Mouse (Mus musculus) bone marrow, adult 2 months (tissue): ENCODE measurements around the gene Bcdin3d.

Experiments used
- CTCF ChIP-seq: fragments of 200-500 bp; IDR thresholded peaks from 2 replicates; pipeline ENCODE4 v1.5.1; 2011; ENCODE audit warnings: low read length, control low read depth; ENCODE audit not compliant: control insufficient read depth, insufficient read depth
- POLR2A ChIP-seq: fragments of 200-500 bp; IDR thresholded peaks from 2 replicates; pipeline ENCODE4 v1.6.1; 2011; ENCODE audit warnings: low read depth, mild to moderate bottlenecking, control low read depth, low read length, borderline replicate concordance; ENCODE audit not compliant: control insufficient read depth

- TF ChIP-seq POLR2A (no peak), CTCF (no peak)
Observed at GRCm38 (mm10) chr15:99422551-99422950, 52.0 kb downstream of the Bcdin3d start.
